Mouse (Mus musculus) NIH3T3 (cell line): ENCODE measurements at regions not wholly inside any gene's neighbourhood (a gene's known extent, or its start where the extent isn't known, plus 50 kb on each side); places are given as distances from the start of the nearest gene placed in this dataset.
A peak's percentile ranks its signal among the peaks of the same experiment; 100 is the strongest.

Source experiments
- DNase-seq: peaks from one replicate; pipeline ENCODE4 v3.0.0-alpha.2; 2012; ENCODE audit warnings: low read depth

- no peak for DNase-seq
These were observed 1083.9 kb upstream of the Cadm2 start for GRCm38 (mm10) chr16:68704569-68704968.

- DNase-seq = no peak
These were observed 1046.3 kb upstream of the Cadm2 start for GRCm38 (mm10) chr16:68666972-68667538.

- no peak for DNase-seq
These were observed 1037.7 kb upstream of the Cadm2 start for GRCm38 (mm10) chr16:68658436-68658835.

GRCm38 (mm10) chr16:68627976-68628375, 1007.3 kb upstream of the Cadm2 start:
- DNase-seq = no peak

GRCm38 (mm10) chr16:68614041-68614440, 993.3 kb upstream of the Cadm2 start:
- peak; percentile 8 for DNase-seq
